Mouse (Mus musculus) bone marrow macrophage, adult 2 months (primary cell): ENCODE results near the gene Sycn. TPM values are rescaled to one million over a fixed set of nuclear protein-coding genes. Genes with fewer than 3 reads are reported as not detected.
"Not testable (repeated sequence)": the region's sequence is repeated elsewhere in the genome, so short reads cannot be mapped to it uniquely, and the experiment has no call there.

Experiments used
- H3K27ac ChIP-seq: 2 replicates; pipeline ENCODE4 v1.5.1; 2012; ENCODE audit warnings: low read depth, low read length; ENCODE audit not compliant: insufficient read depth
- H3K4me1 ChIP-seq: 2 replicates; pipeline ENCODE4 v1.6.1; 2012; ENCODE audit warnings: low read length; ENCODE audit not compliant: control insufficient read depth, insufficient read depth
- H3K4me3 ChIP-seq: 2 replicates; pipeline ENCODE4 v1.5.1; 2012; ENCODE audit warnings: mild to moderate bottlenecking, low read length, moderate library complexity; ENCODE audit not compliant: insufficient read depth
- CTCF ChIP-seq: IDR thresholded peaks from 2 replicates; pipeline ENCODE4 v1.5.1; 2012; ENCODE audit warnings: low read depth, mild to moderate bottlenecking, low read length, moderate library complexity
- POLR2A ChIP-seq: IDR thresholded peaks from 2 replicates; pipeline ENCODE4 v1.6.1; 2012; ENCODE audit warnings: mild to moderate bottlenecking, low read depth, low read length, borderline replicate concordance
- polyA plus RNA-seq: library from polyadenylated mRNA; stranded (reverse); fragments of >200 nt; gene quantifications from 2 replicates; pipeline ENCODE4 v1.2.4, GENCODE M21; 2012; ENCODE audit not compliant: missing spikeins, insufficient read depth, insufficient read length

The Sycn gene
- polyA plus RNA-seq = not detected in 2 replicates

DNA sequence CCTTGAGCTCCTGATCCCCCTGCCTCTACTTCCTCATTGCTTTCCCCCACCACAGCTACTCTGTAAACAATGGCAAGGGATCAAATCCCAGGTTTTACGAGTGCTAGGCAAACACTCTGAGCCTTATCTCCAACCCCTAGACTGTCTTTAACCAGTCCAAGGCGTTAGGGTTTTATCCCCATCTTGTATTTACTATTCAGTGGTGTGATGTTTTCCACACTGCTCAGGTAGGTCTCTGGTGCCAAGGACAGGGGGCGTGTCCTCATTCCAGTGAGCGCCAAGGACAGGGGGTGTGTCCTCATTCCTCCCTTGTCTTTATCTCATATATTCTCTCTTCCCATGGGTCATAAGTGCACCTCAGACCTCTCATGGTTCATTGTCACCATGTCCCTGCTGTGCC, at the start of gene Sycn:
Gene Sycn (plus strand): TSS at position 360 of the 400 bp plus-strand sequence.
- Histone ChIP-seq H3K27ac (no peak within 1 kb of the TSS), H3K4me3 (no peak within 1 kb of the TSS), H3K4me1 (no peaks in the 10 kb centered on the region)
- TF ChIP-seq POLR2A = no peak
- no peak for TF ChIP-seq CTCF

GRCm38 (mm10) chr7:28490903-28491302, 49.8 kb upstream of the Sycn start:
- Histone ChIP-seq H3K4me3 (no peak overlapping the region), H3K4me1 (no peaks in the 10 kb centered on the region), H3K27ac (no peak overlapping the region)
- TF ChIP-seq CTCF (no peak), POLR2A (no peak)

GRCm38 (mm10) chr7:28492310-28492709, 48.4 kb upstream of the Sycn start:
- Histone ChIP-seq H3K4me1 (no peaks in the 10 kb centered on the region), H3K27ac (no peak overlapping the region), H3K4me3 (no peak overlapping the region)
- TF ChIP-seq CTCF (no peak), POLR2A (no peak)

- TF ChIP-seq CTCF (no peak), POLR2A (no peak)
- Histone ChIP-seq H3K27ac (no peak overlapping the region), H3K4me1 (no peaks in the 10 kb centered on the region), H3K4me3 (no peak overlapping the region)
These were observed 45.3 kb upstream of the Sycn start for GRCm38 (mm10) chr7:28495426-28495825.

GRCm38 (mm10) chr7:28505585-28505984, 35.1 kb upstream of the Sycn start:
- Histone ChIP-seq H3K27ac (no peak overlapping the region), H3K4me1 (no peaks in the 10 kb centered on the region), H3K4me3 (no peak overlapping the region)
- TF ChIP-seq CTCF = no peak
- no peak for TF ChIP-seq POLR2A

- H3K4me3 ChIP-seq, H3K4me1 ChIP-seq, H3K27ac ChIP-seq: not testable (repeated sequence)
These were observed 31.6 kb upstream of the Sycn start for GRCm38 (mm10) chr7:28509121-28509520.

DNA sequence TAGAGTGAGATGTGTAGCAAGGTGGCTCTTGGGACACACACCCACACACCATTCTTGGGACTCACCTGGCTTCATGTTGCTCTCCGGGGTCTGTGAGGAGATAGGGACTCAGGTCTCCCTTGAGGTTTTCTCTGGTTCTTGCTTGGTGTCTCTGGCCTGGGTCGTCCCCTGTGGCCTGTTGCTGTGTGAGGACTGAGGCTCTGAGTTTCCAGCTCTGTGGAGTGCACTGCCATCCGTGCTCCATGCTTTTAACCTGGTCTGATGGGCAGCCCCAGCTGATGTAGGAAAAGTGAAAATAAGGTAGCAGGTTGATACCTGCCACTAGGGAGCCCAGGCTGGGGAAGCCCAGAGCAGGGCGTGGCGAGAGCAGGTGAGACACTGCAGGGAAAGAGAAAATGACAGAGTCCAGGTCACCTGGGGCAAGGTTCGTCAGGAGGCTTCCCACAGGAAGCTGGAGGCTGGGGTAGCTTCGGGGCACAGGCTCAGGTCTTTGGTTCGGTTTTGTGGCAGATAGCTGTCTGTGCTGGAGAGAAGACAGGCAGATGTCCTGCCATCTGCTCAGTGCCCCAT, 30.2 kb upstream of the Sycn start, which contains the start of gene Ifnl2:
Gene Ifnl2 (minus strand): TSS at position 51 of the 570 bp plus-strand sequence.
- not testable (repeated sequence) for H3K4me1 ChIP-seq, H3K4me3 ChIP-seq, H3K27ac ChIP-seq

DNA sequence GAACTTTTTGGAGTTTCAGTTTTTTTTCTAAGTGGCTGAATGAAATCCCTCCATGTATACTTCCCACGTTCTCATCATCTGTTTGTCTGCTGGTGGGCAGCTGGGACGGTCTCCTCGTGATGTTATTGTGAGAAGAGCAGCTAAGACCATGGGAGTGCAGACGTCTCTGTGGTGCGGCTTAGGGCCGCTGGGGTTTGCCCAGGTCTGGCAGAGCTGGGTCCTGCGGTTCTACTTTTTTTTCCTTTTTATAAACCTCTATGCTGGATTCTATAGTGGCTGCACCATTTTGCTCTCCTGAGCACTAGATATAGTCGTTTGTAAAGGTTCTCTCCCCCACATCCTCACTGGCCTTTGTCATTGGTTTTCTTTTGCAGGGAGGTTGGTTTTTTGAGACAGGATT, 29.2 kb upstream of the Sycn start:
- Histone ChIP-seq H3K27ac (no peak overlapping the region), H3K4me3 (no peak overlapping the region), H3K4me1 (no peaks in the 10 kb centered on the region)
- TF ChIP-seq CTCF (no peak), POLR2A (no peak)

DNA sequence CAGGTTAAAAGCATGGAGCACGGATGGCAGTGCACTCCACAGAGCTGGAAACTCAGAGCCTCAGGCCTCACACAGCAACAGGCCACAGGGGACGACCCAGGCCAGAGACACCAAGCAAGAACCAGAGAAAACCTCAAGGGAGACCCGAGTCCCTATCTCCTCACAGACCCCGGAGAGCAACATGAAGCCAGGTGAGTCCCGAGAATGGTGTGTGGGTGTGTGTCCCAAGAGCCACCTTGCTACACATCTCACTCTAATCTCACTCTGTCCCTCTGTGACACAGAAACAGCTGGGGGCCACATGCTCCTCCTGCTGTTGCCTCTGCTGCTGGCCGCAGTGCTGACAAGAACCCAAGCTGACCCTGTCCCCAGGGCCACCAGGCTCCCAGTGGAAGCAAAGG, 18.1 kb upstream of the Sycn start, which contains the start of gene Ifnl3:
Gene Ifnl3 (plus strand): TSS at position 301 of the 400 bp plus-strand sequence.
- not testable (repeated sequence) for H3K4me1 ChIP-seq, H3K4me3 ChIP-seq, H3K27ac ChIP-seq

GRCm38 (mm10) chr7:28527922-28528719, 12.6 kb upstream of the Sycn start:
- Histone ChIP-seq H3K27ac (no peak overlapping the region), H3K4me3 (no peak overlapping the region), H3K4me1 (no peaks in the 10 kb centered on the region)
- TF ChIP-seq POLR2A (no peak), CTCF (peak; percentile 82)
